In the genomic region with DNA sequence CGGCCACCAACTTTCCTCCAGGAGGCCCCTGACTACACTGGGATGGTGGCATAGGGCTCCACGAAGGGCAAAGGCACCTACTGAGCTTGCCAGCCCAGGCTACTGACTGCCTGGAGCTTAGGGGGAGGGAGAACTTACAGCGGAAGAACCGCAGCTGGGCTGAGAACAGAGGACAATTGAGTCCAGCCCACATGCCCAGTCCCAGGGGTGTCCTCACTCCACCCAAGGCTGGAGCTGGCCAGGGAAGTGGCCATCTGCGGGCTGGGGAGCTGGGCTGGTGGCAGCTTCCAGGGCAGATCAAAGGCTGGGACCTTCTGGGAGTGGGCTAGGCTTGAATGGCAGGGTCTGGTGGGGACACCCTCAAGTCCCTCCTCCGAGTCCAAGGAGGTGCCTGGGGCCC, we compare ENCODE assay signal across 25 mouse cellular contexts. TPM values are rescaled to one million over a fixed set of nuclear protein-coding genes. Genes with fewer than 3 reads are reported as not detected.
DNase-seq lines count a peak whose midpoint lies in the region; ATAC-seq and TF ChIP-seq lines count a peak whose summit lies in the region.
"Had no signal": no experiment of that assay in that cellular context is flagged by ENCODE, and none has a peak within 500 bp of the region (broad histone marks: within the 10 kb centered on the region; RNA-seq: fewer than 3 reads in every experiment).

No protein-coding gene starts in this region.

- no peaks in the 10 kb centered on the region for H3K9me3 ChIP-seq in intestine, embryonic 16.5 days (ENCODE audit: control insufficient read depth, low read length)
- H3K9me3 ChIP-seq in intestine, embryonic 15.5 days = no peaks in the 10 kb centered on the region
- H3K9me3 ChIP-seq in limb, embryonic 14.5 days (ENCODE audit: control insufficient read depth, low read length) = no peaks in the 10 kb centered on the region
- H3K9me3 ChIP-seq: forebrain, embryonic 10.5 days; midbrain, embryonic 15.5 days had no signal

- peaks cover 6% of the 10 kb centered on the region for H3K4me1 ChIP-seq in cerebellum, adult 2 months (ENCODE audit: control insufficient read depth, insufficient read depth, low read length)
- H3K4me1 ChIP-seq in intestine, embryonic 16.5 days (ENCODE audit: control insufficient read depth, insufficient read depth, low read length) = peaks cover 12% of the 10 kb centered on the region; the same call in 1 of the 2 replicates
- peaks cover 12% of the 10 kb centered on the region; the same call in 1 of the 2 replicates for H3K4me1 ChIP-seq in intestine, embryonic 15.5 days (replicated peaks)
- H3K4me1 ChIP-seq in limb, embryonic 14.5 days (ENCODE audit: control insufficient read depth, insufficient read depth, low read length) = no peaks in the 10 kb centered on the region
- H3K4me1 ChIP-seq: midbrain, embryonic 15.5 days had no signal

- no peak for DNase-seq in cerebellum, adult 2 months
- DNase-seq in cerebellum, postnatal 4 days (ENCODE audit: low spot score in 2 of 2) = no peak
- DNase-seq in brain, adult 2 months (ENCODE audit: low read depth, low spot score) = peak; percentile 86
- no peak for DNase-seq in limb, embryonic 14.5 days (ENCODE audit: low spot score)
- no peak for DNase-seq in kidney, adult 18-20 months
- no peak for DNase-seq in heart, postnatal 14 days
- DNase-seq: adrenal gland, adult 2 months; cerebellum, postnatal 14 days; kidney, postnatal 10 days; thymus, postnatal 4 days had no signal

- peaks cover 43% of the 10 kb centered on the region for H3K36me3 ChIP-seq in intestine, embryonic 16.5 days (ENCODE audit: control insufficient read depth, insufficient read depth, low read length)
- H3K36me3 ChIP-seq in intestine, embryonic 15.5 days = peaks cover 54% of the 10 kb centered on the region
- H3K36me3 ChIP-seq in limb, embryonic 14.5 days (ENCODE audit: control insufficient read depth, insufficient read depth, low read length) = peaks cover 77% of the 10 kb centered on the region

- intact Hi-C loops in heart, postnatal 14 days (cut with DNase I) = no loop called here

- peak overlapping the region; percentile 60; the same call in 1 of the 2 replicates for H3K27ac ChIP-seq in cerebellum, adult 2 months (ENCODE audit: insufficient read depth, low read length)
- H3K27ac ChIP-seq in intestine, embryonic 16.5 days (ENCODE audit: low read length) = peak overlapping the region; percentile 18; the same call in 1 of the 2 replicates
- no peak overlapping the region for H3K27ac ChIP-seq in intestine, embryonic 15.5 days
- 0 out of 2 replicates have a peak overlapping the region, but pooled peaks have one; percentile 26 for H3K27ac ChIP-seq in limb, embryonic 14.5 days (replicated peaks; ENCODE audit: low read depth, low read length)
- H3K27ac ChIP-seq: liver, embryonic 14.5 days; midbrain, embryonic 15.5 days had no signal

- TF ChIP-seq CTCF in cerebellum, adult 2 months (IDR thresholded peaks at IDR 0.05; ENCODE audit: borderline replicate concordance, insufficient read depth, low read depth, low read length) = no peak

- no peaks in the 10 kb centered on the region for H3K27me3 ChIP-seq in cerebellum, adult 2 months (ENCODE audit: control insufficient read depth, insufficient read depth, low read length)
- H3K27me3 ChIP-seq in intestine, embryonic 16.5 days (replicated peaks; ENCODE audit: control insufficient read depth, insufficient read depth, low read length) = no peaks in the 10 kb centered on the region
- no peaks in the 10 kb centered on the region for H3K27me3 ChIP-seq in intestine, embryonic 15.5 days (replicated peaks)
- no peaks in the 10 kb centered on the region for H3K27me3 ChIP-seq in limb, embryonic 14.5 days (ENCODE audit: control insufficient read depth, insufficient read depth, low read length)
- H3K27me3 ChIP-seq: midbrain, embryonic 15.5 days had no signal

- H3K9ac ChIP-seq in intestine, embryonic 16.5 days (ENCODE audit: low read depth, low read length) = peak overlapping the region; percentile 21; the same call in 1 of the 2 replicates
- H3K9ac ChIP-seq in intestine, embryonic 15.5 days = no peak overlapping the region
- no peak overlapping the region for H3K9ac ChIP-seq in limb, embryonic 14.5 days (ENCODE audit: low read depth, low read length, severe bottlenecking)
- H3K9ac ChIP-seq: liver, embryonic 14.5 days; midbrain, embryonic 15.5 days had no signal

- H3K4me2 ChIP-seq in intestine, embryonic 16.5 days (ENCODE audit: low read depth, low read length) = no peak overlapping the region
- no peak overlapping the region for H3K4me2 ChIP-seq in intestine, embryonic 15.5 days (replicated peaks)
- no peak overlapping the region for H3K4me2 ChIP-seq in limb, embryonic 14.5 days (replicated peaks; ENCODE audit: low read depth, low read length, severe bottlenecking)
- H3K4me2 ChIP-seq: midbrain, embryonic 15.5 days had no signal

- no peak for ATAC-seq in intestine, embryonic 16.5 days
- no peak for ATAC-seq in intestine, embryonic 15.5 days
- ATAC-seq in limb, embryonic 14.5 days (ENCODE audit: low FRiP score, low read depth) = no peak
- ATAC-seq: CD4-positive, CD25-positive, alpha-beta regulatory T cell, adult 4 months; inflammation-experienced regulatory T-cells, adult 6 months; lung, postnatal 0 days; midbrain, embryonic 15.5 days had no signal

- no peak overlapping the region for H3K4me3 ChIP-seq in cerebellum, adult 2 months (replicated peaks; ENCODE audit: insufficient read depth, low read depth, low read length)
- H3K4me3 ChIP-seq in intestine, embryonic 16.5 days (ENCODE audit: low read length) = no peak overlapping the region
- no peak overlapping the region for H3K4me3 ChIP-seq in intestine, embryonic 15.5 days (replicated peaks)
- H3K4me3 ChIP-seq in limb, embryonic 14.5 days (replicated peaks; ENCODE audit: low read length) = no peak overlapping the region
- H3K4me3 ChIP-seq: forebrain, embryonic 10.5 days; midbrain, embryonic 15.5 days had no signal

- 46% methylated on average over 6 of the region's 6 CpGs for WGBS in cerebellum, adult 2 months
- WGBS in intestine, embryonic 16.5 days = 81% methylated on average over 6 of the region's 6 CpGs
- WGBS in intestine, embryonic 15.5 days = 75% methylated on average over 6 of the region's 6 CpGs
- WGBS in limb, embryonic 14.5 days = 81% methylated on average over 6 of the region's 6 CpGs

- no peak for TF ChIP-seq POLR2A in cerebellum, adult 2 months (IDR thresholded peaks at IDR 0.05; ENCODE audit: borderline replicate concordance, insufficient read depth, low read length)
- no peak for TF ChIP-seq POLR2A in limb, embryonic 14.5 days (IDR thresholded peaks at IDR 0.05; ENCODE audit: borderline replicate concordance, extremely low read depth, insufficient read depth, insufficient read length)

RNA-seq across cellular contexts. Expression of a gene that starts 13.0 kb away (rescaled TPM):
- 34.8 and 36.0 TPM in 2 replicates for polyA plus RNA-seq in cerebellum, adult 2 months (2012; rRNA removed)
- 52.5 and 54.4 TPM in 2 replicates for polyA plus RNA-seq in intestine, embryonic 16.5 days (2015; fragmentation: Nextera tagmentation; extraction: Ambion mirVana)
- polyA plus RNA-seq in intestine, embryonic 15.5 days (2015; fragmentation: Nextera tagmentation; extraction: Ambion mirVana) = 47.2 and 58.4 TPM in 2 replicates
- polyA plus RNA-seq in limb, embryonic 14.5 days (2012; rRNA removed) = 35.1 and 49.4 TPM in 2 replicates
- polyA plus RNA-seq in limb, embryonic 14.5 days (2014; fragmentation: Nextera tagmentation; extraction: Ambion mirVana) = 40.4 and 44.2 TPM in 2 replicates
- 10 to 100 TPM; 15.2 to 18.3 TPM for total RNA-seq in heart, postnatal 14 days (2021)

RNA-seq across cellular contexts. Expression of a gene that starts 19.7 kb away (rescaled TPM):
- 61.6 and 62.9 TPM in 2 replicates for polyA plus RNA-seq in cerebellum, adult 2 months (2012; rRNA removed)
- polyA plus RNA-seq in intestine, embryonic 16.5 days (2015; fragmentation: Nextera tagmentation; extraction: Ambion mirVana) = 46.2 and 47.4 TPM in 2 replicates
- 52.5 and 53.0 TPM in 2 replicates for polyA plus RNA-seq in intestine, embryonic 15.5 days (2015; fragmentation: Nextera tagmentation; extraction: Ambion mirVana)
- polyA plus RNA-seq in limb, embryonic 14.5 days (2012; rRNA removed) = 17.7 and 21.0 TPM in 2 replicates
- 30.6 and 35.9 TPM in 2 replicates for polyA plus RNA-seq in limb, embryonic 14.5 days (2014; fragmentation: Nextera tagmentation; extraction: Ambion mirVana)
- 10 to 100 TPM; 40.8 to 43.2 TPM for total RNA-seq in heart, postnatal 14 days (2021)

RNA-seq across cellular contexts. Expression of a gene that starts 21.7 kb away (rescaled TPM):
- 1,163 and 1,164 TPM in 2 replicates for polyA plus RNA-seq in cerebellum, adult 2 months (2012; rRNA removed)
- 526 and 531 TPM in 2 replicates for polyA plus RNA-seq in intestine, embryonic 16.5 days (2015; fragmentation: Nextera tagmentation; extraction: Ambion mirVana)
- 515 and 540 TPM in 2 replicates for polyA plus RNA-seq in intestine, embryonic 15.5 days (2015; fragmentation: Nextera tagmentation; extraction: Ambion mirVana)
- polyA plus RNA-seq in limb, embryonic 14.5 days (2012; rRNA removed) = 1,329 and 1,559 TPM in 2 replicates
- polyA plus RNA-seq in limb, embryonic 14.5 days (2014; fragmentation: Nextera tagmentation; extraction: Ambion mirVana) = 544 and 581 TPM in 2 replicates
- total RNA-seq in heart, postnatal 14 days (2021) = 1,000 to 10,000 TPM; 1,113 to 1,165 TPM

RNA-seq across cellular contexts. Expression of a gene that starts 28.1 kb away (rescaled TPM):
- polyA plus RNA-seq in cerebellum, adult 2 months (2012; rRNA removed) = 70.7 and 73.0 TPM in 2 replicates
- 15.4 and 47.6 TPM in 2 replicates for polyA plus RNA-seq in intestine, embryonic 16.5 days (2015; fragmentation: Nextera tagmentation; extraction: Ambion mirVana)
- polyA plus RNA-seq in intestine, embryonic 15.5 days (2015; fragmentation: Nextera tagmentation; extraction: Ambion mirVana) = 56.6 and 62.7 TPM in 2 replicates
- polyA plus RNA-seq in limb, embryonic 14.5 days (2012; rRNA removed) = 73.0 and 81.8 TPM in 2 replicates
- 57.7 and 60.9 TPM in 2 replicates for polyA plus RNA-seq in limb, embryonic 14.5 days (2014; fragmentation: Nextera tagmentation; extraction: Ambion mirVana)
- 10 to 100 TPM; 28.4 to 29.2 TPM for total RNA-seq in heart, postnatal 14 days (2021)

RNA-seq across cellular contexts. Expression of a gene that starts 28.9 kb away (rescaled TPM):
- not detected in 2 replicates for polyA plus RNA-seq in cerebellum, adult 2 months (2012; rRNA removed)
- not detected in 2 replicates for polyA plus RNA-seq in intestine, embryonic 16.5 days (2015; fragmentation: Nextera tagmentation; extraction: Ambion mirVana)
- polyA plus RNA-seq in intestine, embryonic 15.5 days (2015; fragmentation: Nextera tagmentation; extraction: Ambion mirVana) = 0.13 and 0.15 TPM in 2 replicates
- not detected in 2 replicates for polyA plus RNA-seq in limb, embryonic 14.5 days (2012; rRNA removed)
- not detected in 2 replicates for polyA plus RNA-seq in limb, embryonic 14.5 days (2014; fragmentation: Nextera tagmentation; extraction: Ambion mirVana)
- total RNA-seq in heart, postnatal 14 days (2021) = not detected
- total RNA-seq: adrenal gland, adult 2 months; gastrocnemius, postnatal 4 days; left cerebral cortex, postnatal 10 days; megakaryocyte progenitor cell, adult 5-6 weeks had no signal
- polyA plus RNA-seq: CD4-positive, CD25-positive, alpha-beta regulatory T cell, adult 4 months; embryonic facial prominence, embryonic 11.5 days; forebrain, embryonic 10.5 days; heart, embryonic 14.5 days; hindbrain, embryonic 11.5 days; inflammation-experienced regulatory T-cells, adult 6 months; liver, embryonic 14.5 days; midbrain, embryonic 15.5 days; spleen, adult 2 months had no signal
